Mouse (Mus musculus) forebrain, embryonic 11.5 days (tissue): ENCODE results near the gene Dchs2. TPM values are rescaled to one million over a fixed set of nuclear protein-coding genes. Genes with fewer than 3 reads are reported as not detected.

Experiments
- ATAC-seq: fragments of 200-750 bp; cut with Nextera tagmentation; replicated peaks from 2 replicates; pipeline ENCODE4 v1.8.0; 2017; ENCODE audit warnings: moderate TSS enrichment; ENCODE audit not compliant: low FRiP score
- DNase-seq: peaks from one replicate; pipeline ENCODE4 v3.0.0-alpha.2; 2017; ENCODE audit warnings: low spot score
- H3K27ac ChIP-seq: fragments of 300-500 bp; sonication (generic); 2 replicates; pipeline ENCODE4 v1.5.1; 2014; ENCODE audit warnings: low read depth, low read length
- H3K27me3 ChIP-seq: fragments of 300-500 bp; sonication (generic); 2 replicates; pipeline ENCODE4 v1.6.1; 2014; ENCODE audit warnings: mild to moderate bottlenecking, low read length, mixed read lengths; ENCODE audit not compliant: control insufficient read depth, insufficient read depth
- H3K36me3 ChIP-seq: fragments of 300-500 bp; sonication (generic); 2 replicates; pipeline ENCODE4 v1.6.1; 2014; ENCODE audit warnings: mild to moderate bottlenecking, low read length, moderate library complexity, mixed read lengths; ENCODE audit not compliant: control insufficient read depth, insufficient read depth
- H3K4me1 ChIP-seq: fragments of 300-500 bp; sonication (generic); replicated peaks from 2 replicates; pipeline ENCODE4 v1.6.1; 2014; ENCODE audit warnings: low read length, mixed read lengths; ENCODE audit not compliant: control insufficient read depth, insufficient read depth
- H3K4me2 ChIP-seq: fragments of 300-500 bp; sonication (generic); 2 replicates; pipeline ENCODE4 v1.6.1; 2014; ENCODE audit warnings: low read depth, mild to moderate bottlenecking, low read length, moderate library complexity, mixed read lengths; ENCODE audit not compliant: severe bottlenecking
- H3K4me3 ChIP-seq: fragments of 300-500 bp; sonication (generic); 2 replicates; pipeline ENCODE4 v1.5.1; 2014; ENCODE audit warnings: low read depth, low read length
- H3K9ac ChIP-seq: fragments of 300-500 bp; sonication (generic); 2 replicates; pipeline ENCODE4 v1.6.1; 2014; ENCODE audit warnings: low read length
- H3K9me3 ChIP-seq: fragments of 300-500 bp; sonication (generic); 2 replicates; pipeline ENCODE4 v1.6.1; 2016; ENCODE audit warnings: low read length, mixed read lengths; ENCODE audit not compliant: control insufficient read depth
- WGBS: fragments of 180-500 bp; shearing (Covaris S2); extraction: QIAGEN DNeasy Blood & Tissue Kit; methylation state at CpG from one replicate; pipeline ENCODE4 v1.1.7; 2014; 5-methylcytosine and 5-hydroxymethylcytosine counted together
- polyA plus RNA-seq: library from polyadenylated mRNA; unstranded; fragments of >200 nt; fragmentation: Nextera tagmentation; extraction: Ambion mirVana; gene quantifications from 2 replicates; pipeline ENCODE4 v1.2.1, GENCODE M21; 2014

The Dchs2 gene
- polyA plus RNA-seq, 1 experiment from 2014 or later: not detected

DNA sequence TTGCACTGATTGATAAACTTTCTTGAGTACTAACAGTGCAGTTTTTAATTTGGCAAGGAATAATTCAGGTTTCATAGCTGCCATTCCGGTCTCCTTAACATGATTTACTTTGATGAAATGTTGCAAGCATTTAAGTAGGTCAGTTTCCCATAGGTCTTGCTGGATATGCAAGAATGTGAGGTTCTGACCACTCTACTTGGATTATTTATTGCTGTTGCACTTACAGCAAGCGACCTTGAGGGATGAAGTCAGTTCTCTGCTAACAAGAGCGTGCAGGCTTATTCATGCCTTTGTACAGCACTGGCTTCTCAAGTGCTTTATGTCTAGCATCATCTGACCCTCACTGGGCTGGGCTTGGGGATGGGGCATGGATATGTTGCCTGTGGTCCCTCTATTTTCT, 35.9 kb downstream of the Dchs2 start:
- Histone ChIP-seq H3K4me2 (no peak overlapping the region), H3K9me3 (no peaks in the 10 kb centered on the region), H3K27me3 (no peaks in the 10 kb centered on the region), H3K27ac (no peak overlapping the region), H3K4me3 (no peak overlapping the region), H3K36me3 (no peaks in the 10 kb centered on the region), H3K9ac (no peak overlapping the region), H3K4me1 (no peaks in the 10 kb centered on the region)
- ATAC-seq: no peak
- no peak for DNase-seq
- 91% methylated on average over 3 of the region's 3 CpGs for WGBS

DNA sequence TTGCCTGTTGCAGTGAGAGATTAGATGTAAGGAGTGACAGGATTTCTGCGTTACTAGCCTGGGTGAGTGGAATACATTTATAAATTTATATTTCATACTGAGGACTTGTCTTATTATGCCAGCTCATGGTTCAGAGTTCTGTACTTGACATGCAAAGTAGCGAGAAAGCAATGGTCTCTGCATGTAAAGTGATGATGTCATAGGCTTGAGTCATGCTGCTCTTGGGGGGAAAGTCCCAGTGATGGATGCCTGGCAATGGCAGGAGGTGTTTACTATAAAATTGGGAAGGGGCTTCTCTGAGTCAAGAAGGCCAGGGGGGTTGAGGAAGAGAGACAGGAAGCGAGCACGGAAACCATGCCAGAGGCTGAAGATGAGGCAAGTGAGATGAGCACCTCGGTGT, 57.8 kb downstream of the Dchs2 start:
- no peaks in the 10 kb centered on the region for H3K9me3 ChIP-seq
- DNase-seq: no peak
- no peaks in the 10 kb centered on the region for H3K4me1 ChIP-seq
- H3K4me2 ChIP-seq: no peak overlapping the region
- 84% methylated on average over 5 of the region's 5 CpGs for WGBS
- no peak overlapping the region for H3K4me3 ChIP-seq
- no peaks in the 10 kb centered on the region for H3K36me3 ChIP-seq
- no peak overlapping the region for H3K9ac ChIP-seq
- no peak overlapping the region for H3K27ac ChIP-seq
- ATAC-seq: no peak
- no peaks in the 10 kb centered on the region for H3K27me3 ChIP-seq

DNA sequence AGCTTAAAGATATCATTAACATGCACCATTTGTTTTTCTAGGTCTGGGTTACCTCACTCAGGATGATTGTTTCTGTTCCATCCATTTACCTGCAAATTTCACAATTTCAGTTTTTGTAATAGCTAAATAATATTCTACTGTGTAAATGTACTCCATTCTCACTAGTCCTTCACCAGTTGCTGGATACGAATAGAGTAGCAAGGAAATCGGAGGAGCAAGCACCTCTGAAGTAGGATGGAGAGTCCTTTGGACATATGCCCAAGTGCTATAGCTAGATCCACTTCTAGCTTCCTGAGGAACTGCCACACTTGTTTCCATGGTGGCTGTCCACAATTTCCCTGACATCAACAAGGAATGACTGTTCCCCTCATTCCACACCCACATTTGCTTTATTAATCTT, 63.5 kb downstream of the Dchs2 start:
- Histone ChIP-seq H3K4me3 (no peak overlapping the region), H3K9ac (no peak overlapping the region), H3K4me2 (no peak overlapping the region), H3K9me3 (no peaks in the 10 kb centered on the region), H3K4me1 (no peaks in the 10 kb centered on the region), H3K27ac (no peak overlapping the region), H3K36me3 (no peaks in the 10 kb centered on the region), H3K27me3 (no peaks in the 10 kb centered on the region)
- WGBS: 83% methylated on average over 2 of the region's 2 CpGs
- DNase-seq (no peak), ATAC-seq (no peak)

- no peak for ATAC-seq
- Histone ChIP-seq H3K9me3 (no peaks in the 10 kb centered on the region), H3K27ac (no peak overlapping the region), H3K4me3 (no peak overlapping the region), H3K4me2 (no peak overlapping the region), H3K36me3 (no peaks in the 10 kb centered on the region), H3K9ac (no peak overlapping the region), H3K27me3 (no peaks in the 10 kb centered on the region), H3K4me1 (no peaks in the 10 kb centered on the region)
- no peak for DNase-seq
- WGBS: 71% methylated on average over 1 of the region's 1 CpGs
These were observed 64.7 kb downstream of the Dchs2 start for GRCm38 (mm10) chr3:83192401-83192800.

DNA sequence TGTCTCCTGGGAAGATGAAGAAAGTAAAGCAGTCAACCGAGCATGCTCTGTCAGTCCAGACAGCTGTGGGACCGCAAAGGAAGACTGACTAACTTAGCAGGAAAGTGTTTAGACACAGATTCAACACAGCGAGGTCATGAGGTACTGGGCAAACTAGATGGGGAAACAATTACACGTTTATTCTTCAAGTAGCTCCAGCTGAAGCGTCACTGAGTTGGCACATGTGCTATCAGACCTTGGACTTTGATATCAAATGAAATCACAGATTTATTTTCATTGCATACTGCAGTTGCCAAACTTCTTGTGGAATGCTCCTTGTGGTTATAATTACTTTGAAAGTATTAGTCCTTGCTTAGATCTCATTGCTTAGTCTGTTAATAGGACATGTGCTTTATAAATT, 67.2 kb downstream of the Dchs2 start:
- Histone ChIP-seq H3K4me1 (no peaks in the 10 kb centered on the region), H3K4me3 (no peak overlapping the region), H3K27ac (no peak overlapping the region), H3K27me3 (no peaks in the 10 kb centered on the region), H3K9me3 (no peaks in the 10 kb centered on the region), H3K9ac (no peak overlapping the region), H3K4me2 (no peak overlapping the region), H3K36me3 (no peaks in the 10 kb centered on the region)
- DNase-seq: no peak
- 81% methylated on average over 5 of the region's 5 CpGs for WGBS
- no peak for ATAC-seq

GRCm38 (mm10) chr3:83201286-83201980, 73.7 kb downstream of the Dchs2 start:
- ATAC-seq (no peak), DNase-seq (no peak)
- no peak overlapping the region for H3K9ac ChIP-seq
- no peak overlapping the region for H3K4me2 ChIP-seq
- no peaks in the 10 kb centered on the region for H3K9me3 ChIP-seq
- H3K27ac ChIP-seq: no peak overlapping the region
- H3K27me3 ChIP-seq: no peaks in the 10 kb centered on the region
- H3K4me3 ChIP-seq: no peak overlapping the region
- H3K36me3 ChIP-seq: no peaks in the 10 kb centered on the region
- no peaks in the 10 kb centered on the region for H3K4me1 ChIP-seq
- WGBS: 69% methylated on average over 4 of the region's 4 CpGs

DNA sequence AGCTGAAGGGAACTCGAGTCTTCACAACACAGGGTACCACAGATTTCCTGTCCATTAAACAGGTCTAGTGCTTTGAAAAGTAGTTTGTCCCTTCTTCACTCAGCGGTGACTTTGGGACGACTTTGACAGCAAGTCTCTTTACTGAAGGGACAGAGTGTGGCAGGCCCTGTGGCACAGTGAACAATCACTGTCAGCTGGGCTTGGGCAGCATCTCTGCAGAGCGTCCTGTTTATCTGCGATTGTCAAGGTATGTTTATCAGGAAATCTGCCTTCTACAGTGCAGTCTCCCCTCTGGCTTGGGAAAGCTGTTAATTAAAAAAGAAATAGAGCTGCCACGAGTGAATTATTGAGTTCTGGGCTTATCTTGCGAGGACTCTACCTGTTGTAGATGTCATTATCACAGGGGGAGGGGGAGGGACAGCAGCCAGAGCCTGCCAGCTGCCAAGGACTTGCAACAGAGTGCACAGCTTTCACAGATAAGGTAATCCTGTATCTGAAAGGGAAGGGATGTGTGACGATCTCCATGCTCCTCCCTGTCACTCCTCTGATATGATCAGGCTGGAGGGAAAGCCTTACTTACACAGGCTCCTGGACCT, 77.4 kb downstream of the Dchs2 start:
- no peaks in the 10 kb centered on the region for H3K36me3 ChIP-seq
- no peak for ATAC-seq

DNA sequence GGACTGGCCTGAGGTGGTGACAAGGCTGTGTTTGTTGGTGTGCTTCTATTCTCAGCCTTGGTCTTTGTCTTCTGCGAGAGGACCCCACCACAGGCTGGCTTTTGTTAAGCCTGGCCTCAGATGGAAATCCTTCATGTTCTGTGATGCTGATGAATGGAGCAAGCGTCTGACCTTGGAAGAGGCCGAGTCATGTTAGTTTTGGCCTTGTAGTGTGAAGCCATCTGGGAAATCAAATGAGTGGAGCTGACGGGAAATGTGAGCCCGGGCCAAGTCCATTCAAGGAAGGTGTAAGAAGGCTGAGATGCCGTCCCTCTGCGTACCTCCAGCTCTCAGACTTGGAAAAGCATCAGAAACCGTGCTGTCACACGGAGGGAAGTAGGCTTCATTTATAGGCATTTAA, 81.9 kb downstream of the Dchs2 start:
- Histone ChIP-seq H3K4me3 (no peak overlapping the region), H3K4me1 (no peaks in the 10 kb centered on the region), H3K9me3 (no peaks in the 10 kb centered on the region), H3K36me3 (no peaks in the 10 kb centered on the region), H3K9ac (no peak overlapping the region), H3K27ac (no peak overlapping the region), H3K4me2 (no peak overlapping the region), H3K27me3 (no peaks in the 10 kb centered on the region)
- ATAC-seq (no peak), DNase-seq (no peak)
- WGBS: 79% methylated on average over 9 of the region's 9 CpGs

More for the DNA sequence above, 77.4 kb downstream of the Dchs2 start:
- Histone ChIP-seq H3K27me3 (no peaks in the 10 kb centered on the region), H3K4me2 (no peak overlapping the region), H3K9ac (no peak overlapping the region), H3K4me3 (no peak overlapping the region), H3K27ac (no peak overlapping the region), H3K4me1 (no peaks in the 10 kb centered on the region), H3K9me3 (no peaks in the 10 kb centered on the region)
- DNase-seq: no peak
- 65% methylated on average over 8 of the region's 8 CpGs for WGBS

- Histone ChIP-seq H3K4me1 (no peaks in the 10 kb centered on the region), H3K9me3 (no peaks in the 10 kb centered on the region), H3K27me3 (no peaks in the 10 kb centered on the region), H3K4me3 (no peak overlapping the region), H3K9ac (no peak overlapping the region), H3K27ac (no peak overlapping the region), H3K4me2 (no peak overlapping the region), H3K36me3 (no peaks in the 10 kb centered on the region)
- ATAC-seq (no peak), DNase-seq (no peak)
- 75% methylated on average over 4 of the region's 4 CpGs for WGBS
These were observed 82.5 kb downstream of the Dchs2 start for GRCm38 (mm10) chr3:83210210-83210609.
